Mouse (Mus musculus): Measurements from ENCODE around the gene Snx13. TPM values are rescaled to one million over a fixed set of nuclear protein-coding genes. Genes with fewer than 3 reads are reported as not detected.

Snx13 gene
- polyA plus RNA-seq, 1 experiment from 2014 or later, result 33.6 TPM

GRCm38 (mm10) chr12:35123549-35123948, 76.6 kb downstream of the Snx13 start:
- H3K27ac ChIP-seq, result no peak overlapping the region
- H3K4me3 ChIP-seq, result no peak overlapping the region
- H3K4me2 ChIP-seq, result no peak overlapping the region
- peaks cover 13% of the 10 kb centered on the region; the same call in 1 of the 2 replicates for H3K36me3 ChIP-seq
- no peaks in the 10 kb centered on the region for H3K4me1 ChIP-seq (replicated peaks)
- H3K9ac ChIP-seq, result no peak overlapping the region
- H3K27me3 ChIP-seq, result no peaks in the 10 kb centered on the region
- no peak for ATAC-seq (replicated peaks; ENCODE audit: insufficient number of reproducible peaks, insufficient read depth, low FRiP score, low read depth)
- 60% methylated on average over 3 of the region's 3 CpGs for WGBS
- no peaks in the 10 kb centered on the region for H3K9me3 ChIP-seq (replicated peaks)

GRCm38 (mm10) chr12:35153186-35153585, 106.2 kb downstream of the Snx13 start:
- no peak overlapping the region for H3K4me3 ChIP-seq
- ATAC-seq (replicated peaks; ENCODE audit: insufficient number of reproducible peaks, insufficient read depth, low FRiP score, low read depth), result no peak
- H3K27me3 ChIP-seq, result no peaks in the 10 kb centered on the region
- H3K4me1 ChIP-seq (replicated peaks), result no peaks in the 10 kb centered on the region
- H3K9ac ChIP-seq, result no peak overlapping the region
- 72% methylated on average over 4 of the region's 4 CpGs for WGBS
- H3K27ac ChIP-seq, result no peak overlapping the region
- no peak overlapping the region for H3K4me2 ChIP-seq
- no peaks in the 10 kb centered on the region for H3K9me3 ChIP-seq (replicated peaks)
- H3K36me3 ChIP-seq, result peaks cover 3% of the 10 kb centered on the region; the same call in 1 of the 2 replicates

GRCm38 (mm10) chr12:35154149-35154548, 107.2 kb downstream of the Snx13 start:
- Histone ChIP-seq H3K27me3 (no peaks in the 10 kb centered on the region), H3K4me1 (replicated peaks) (no peaks in the 10 kb centered on the region), H3K4me2 (no peak overlapping the region), H3K9me3 (replicated peaks) (no peaks in the 10 kb centered on the region), H3K27ac (no peak overlapping the region), H3K36me3 (peaks cover 3% of the 10 kb centered on the region; the same call in 1 of the 2 replicates), H3K4me3 (no peak overlapping the region), H3K9ac (no peak overlapping the region)
- ATAC-seq (replicated peaks; ENCODE audit: insufficient number of reproducible peaks, insufficient read depth, low FRiP score, low read depth), result no peak
- 76% methylated on average over 3 of the region's 3 CpGs for WGBS

- no peak overlapping the region for H3K27ac ChIP-seq
- H3K9me3 ChIP-seq (replicated peaks), result no peaks in the 10 kb centered on the region
- no peaks in the 10 kb centered on the region for H3K4me1 ChIP-seq (replicated peaks)
- WGBS, result 75% methylated on average over 4 of the region's 4 CpGs
- no peaks in the 10 kb centered on the region for H3K27me3 ChIP-seq
- no peak for ATAC-seq (replicated peaks; ENCODE audit: insufficient number of reproducible peaks, insufficient read depth, low FRiP score, low read depth)
- H3K4me2 ChIP-seq, result no peak overlapping the region
- no peak overlapping the region for H3K9ac ChIP-seq
- no peak overlapping the region for H3K4me3 ChIP-seq
- H3K36me3 ChIP-seq, result no peaks in the 10 kb centered on the region
Measured at GRCm38 (mm10) chr12:35157237-35157636, 110.3 kb downstream of the Snx13 start.

- Histone ChIP-seq H3K4me2 (no peak overlapping the region), H3K4me1 (replicated peaks) (no peaks in the 10 kb centered on the region), H3K27ac (no peak overlapping the region), H3K4me3 (no peak overlapping the region), H3K27me3 (no peaks in the 10 kb centered on the region), H3K9ac (no peak overlapping the region), H3K9me3 (replicated peaks) (no peaks in the 10 kb centered on the region), H3K36me3 (no peaks in the 10 kb centered on the region)
- no peak for ATAC-seq (replicated peaks; ENCODE audit: insufficient number of reproducible peaks, insufficient read depth, low FRiP score, low read depth)
- WGBS, result 53% methylated on average over 4 of the region's 4 CpGs
Measured at GRCm38 (mm10) chr12:35161690-35162089, 114.7 kb downstream of the Snx13 start.

GRCm38 (mm10) chr12:35170275-35170674, 123.3 kb downstream of the Snx13 start:
- H3K9ac ChIP-seq, result no peak overlapping the region
- H3K4me3 ChIP-seq, result no peak overlapping the region
- no peaks in the 10 kb centered on the region for H3K9me3 ChIP-seq (replicated peaks)
- H3K27me3 ChIP-seq, result no peaks in the 10 kb centered on the region
- no peak overlapping the region for H3K4me2 ChIP-seq
- H3K36me3 ChIP-seq, result no peaks in the 10 kb centered on the region
- H3K27ac ChIP-seq, result no peak overlapping the region
- no peaks in the 10 kb centered on the region for H3K4me1 ChIP-seq (replicated peaks)
- WGBS, result 83% methylated on average over 4 of the region's 4 CpGs
- ATAC-seq (replicated peaks; ENCODE audit: insufficient number of reproducible peaks, insufficient read depth, low FRiP score, low read depth), result no peak

- peaks cover 6% of the 10 kb centered on the region for H3K4me1 ChIP-seq (replicated peaks)
- H3K9ac ChIP-seq, result no peak overlapping the region
- H3K4me2 ChIP-seq, result no peak overlapping the region
- no peaks in the 10 kb centered on the region for H3K36me3 ChIP-seq
- H3K9me3 ChIP-seq (replicated peaks), result no peaks in the 10 kb centered on the region
- H3K27me3 ChIP-seq, result no peaks in the 10 kb centered on the region
- H3K27ac ChIP-seq, result no peak overlapping the region
- 15% methylated on average over 8 of the region's 8 CpGs for WGBS
- no peak overlapping the region for H3K4me3 ChIP-seq
- no peak for ATAC-seq (replicated peaks; ENCODE audit: insufficient number of reproducible peaks, insufficient read depth, low FRiP score, low read depth)
Measured at GRCm38 (mm10) chr12:35175938-35176337, 129.0 kb downstream of the Snx13 start.

- H3K4me3 ChIP-seq, result no peak overlapping the region
- H3K27ac ChIP-seq, result no peak overlapping the region
- no peak for ATAC-seq (replicated peaks; ENCODE audit: insufficient number of reproducible peaks, insufficient read depth, low FRiP score, low read depth)
- H3K4me1 ChIP-seq (replicated peaks), result peaks cover 6% of the 10 kb centered on the region
- no peak overlapping the region for H3K4me2 ChIP-seq
- no peaks in the 10 kb centered on the region for H3K27me3 ChIP-seq
- H3K9me3 ChIP-seq (replicated peaks), result no peaks in the 10 kb centered on the region
- no peak overlapping the region for H3K9ac ChIP-seq
- no peaks in the 10 kb centered on the region for H3K36me3 ChIP-seq
- 76% methylated on average over 3 of the region's 3 CpGs for WGBS
Measured at GRCm38 (mm10) chr12:35176628-35177027, 129.6 kb downstream of the Snx13 start.

GRCm38 (mm10) chr12:35182675-35183074, 135.7 kb downstream of the Snx13 start:
- H3K27me3 ChIP-seq, result no peaks in the 10 kb centered on the region
- no peak for ATAC-seq (replicated peaks; ENCODE audit: insufficient number of reproducible peaks, insufficient read depth, low FRiP score, low read depth)
- H3K27ac ChIP-seq, result no peak overlapping the region
- WGBS, result 11% methylated on average over 3 of the region's 3 CpGs
- H3K9me3 ChIP-seq (replicated peaks), result no peaks in the 10 kb centered on the region
- no peaks in the 10 kb centered on the region for H3K36me3 ChIP-seq
- H3K9ac ChIP-seq, result no peak overlapping the region
- H3K4me2 ChIP-seq, result no peak overlapping the region
- H3K4me1 ChIP-seq (replicated peaks), result no peaks in the 10 kb centered on the region
- H3K4me3 ChIP-seq, result no peak overlapping the region

GRCm38 (mm10) chr12:35184261-35184660, 137.3 kb downstream of the Snx13 start:
- no peaks in the 10 kb centered on the region for H3K9me3 ChIP-seq (replicated peaks)
- H3K4me1 ChIP-seq (replicated peaks), result no peaks in the 10 kb centered on the region
- no peak overlapping the region for H3K4me2 ChIP-seq
- WGBS, result 72% methylated on average over 5 of the region's 5 CpGs
- no peak overlapping the region for H3K27ac ChIP-seq
- ATAC-seq (replicated peaks; ENCODE audit: insufficient number of reproducible peaks, insufficient read depth, low FRiP score, low read depth), result no peak
- H3K4me3 ChIP-seq, result no peak overlapping the region
- H3K27me3 ChIP-seq, result no peaks in the 10 kb centered on the region
- H3K36me3 ChIP-seq, result no peaks in the 10 kb centered on the region
- no peak overlapping the region for H3K9ac ChIP-seq

- Histone ChIP-seq H3K4me3 (peak overlapping the region; percentile 3; the same call in 1 of the 2 replicates), H3K36me3 (no peaks in the 10 kb centered on the region), H3K9ac (0 out of 2 replicates have a peak overlapping the region, but pooled peaks have one; percentile 15), H3K4me2 (peak overlapping the region; percentile 56), H3K9me3 (replicated peaks) (no peaks in the 10 kb centered on the region), H3K27ac (no peak overlapping the region), H3K27me3 (no peaks in the 10 kb centered on the region), H3K4me1 (replicated peaks) (no peaks in the 10 kb centered on the region)
- WGBS, result 45% methylated on average over 17 of the region's 17 CpGs
- ATAC-seq (replicated peaks; ENCODE audit: insufficient number of reproducible peaks, insufficient read depth, low FRiP score, low read depth), result peak; percentile 43; the same call in 1 of the 2 replicates
Measured at GRCm38 (mm10) chr12:35191698-35192425, 144.9 kb downstream of the Snx13 start.

- Histone ChIP-seq H3K9ac (no peak overlapping the region), H3K4me2 (peak overlapping the region; percentile 56), H3K4me3 (peak overlapping the region; percentile 3; the same call in 1 of the 2 replicates), H3K9me3 (replicated peaks) (no peaks in the 10 kb centered on the region), H3K27ac (no peak overlapping the region), H3K4me1 (replicated peaks) (no peaks in the 10 kb centered on the region), H3K36me3 (no peaks in the 10 kb centered on the region), H3K27me3 (no peaks in the 10 kb centered on the region)
- ATAC-seq (replicated peaks; ENCODE audit: insufficient number of reproducible peaks, insufficient read depth, low FRiP score, low read depth), result no peak
- 8% methylated on average over 2 of the region's 2 CpGs for WGBS
Measured at GRCm38 (mm10) chr12:35192426-35192769, 145.4 kb downstream of the Snx13 start.

All from heart, embryonic 15.5 days (tissue).